Mouse (Mus musculus) thymus, postnatal 10 days (tissue): Measurements from ENCODE around the gene Ephb1.

ENCODE experiments used
- DNase-seq, 2 experiments: peaks; one replicate each; pipeline ENCODE4 v3.0.0; 2021; ENCODE audit warnings: low spot score in 2 of 2

Gene Ephb1

DNA sequence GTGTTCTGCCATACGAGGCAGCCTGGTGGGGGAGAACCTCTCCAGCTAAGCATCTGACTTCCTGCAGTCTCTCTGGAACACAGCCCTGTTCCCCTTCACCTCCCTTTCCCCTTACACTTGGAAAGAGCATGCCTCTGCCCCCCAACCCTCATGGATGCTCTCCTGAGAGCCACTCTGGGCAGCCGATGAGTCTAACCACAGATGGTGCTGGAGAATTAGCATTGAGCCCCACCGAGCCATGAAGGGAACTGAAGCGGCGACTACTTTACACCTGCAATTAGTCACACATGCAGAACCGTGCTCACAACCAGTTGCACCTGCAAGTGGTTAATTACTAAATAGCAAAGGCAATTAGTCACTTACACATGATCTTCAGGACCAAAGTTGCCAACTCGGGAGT is 184.8 kb downstream of the Ephb1 start:
- DNase-seq, result no peak

DNA sequence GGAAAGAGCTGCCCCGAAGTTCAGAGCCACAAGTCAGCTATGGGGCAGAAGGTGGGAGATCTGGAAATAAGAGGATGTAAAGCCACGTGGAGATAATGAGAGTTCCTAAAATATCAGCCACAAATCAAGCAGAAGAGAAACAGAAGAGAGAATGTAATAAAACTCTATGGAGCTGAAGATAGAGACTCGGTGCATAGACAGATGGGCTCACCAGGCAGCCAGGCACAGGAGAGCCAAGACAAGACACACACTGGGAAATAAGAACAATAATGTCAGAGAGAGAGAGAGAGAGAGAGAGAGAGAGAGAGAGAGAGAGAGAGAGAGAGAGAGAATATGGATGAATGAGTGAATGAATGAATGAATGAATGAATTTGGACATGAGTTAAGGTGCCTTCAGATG is 198.6 kb downstream of the Ephb1 start:
- DNase-seq, result no peak

DNA sequence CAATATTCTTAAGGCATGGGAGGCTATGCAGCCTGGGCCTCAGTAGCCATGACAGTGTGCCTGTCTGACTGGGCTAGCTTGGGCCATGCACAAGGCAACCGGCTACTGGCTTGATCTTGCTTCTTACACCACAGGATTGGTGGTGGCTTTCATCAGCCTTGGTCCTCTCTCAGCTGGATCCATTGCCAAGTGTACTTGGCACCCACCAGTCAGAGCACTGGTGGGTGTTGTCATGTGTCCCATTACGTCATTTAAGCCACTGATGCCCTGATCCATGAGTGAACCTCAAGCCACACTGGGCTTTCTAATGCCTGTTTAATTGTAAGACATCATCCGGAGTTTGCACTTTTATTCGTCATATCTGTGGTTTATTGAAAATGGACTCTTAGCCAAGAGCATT is 215.3 kb downstream of the Ephb1 start:
- DNase-seq, result no peak

DNA sequence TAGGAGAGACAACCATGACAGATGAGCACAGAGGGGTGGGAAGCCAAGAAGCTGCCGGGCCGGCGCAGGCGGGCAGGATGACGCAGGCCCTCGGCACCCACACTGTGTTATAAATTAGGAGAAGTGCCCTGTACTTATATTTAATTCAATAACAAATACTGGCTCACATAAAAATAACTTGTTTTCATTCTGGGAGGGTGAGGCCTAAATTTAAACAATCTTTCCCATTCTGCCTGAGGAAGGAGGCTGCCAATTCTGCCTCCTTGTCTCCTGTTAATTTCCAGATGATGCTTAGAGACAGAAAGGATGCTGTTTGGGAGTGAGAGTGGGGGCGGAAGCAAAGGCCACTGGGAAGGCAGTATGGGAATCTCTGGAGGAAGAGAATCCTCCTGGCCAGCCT is 215.8 kb downstream of the Ephb1 start:
- no peak for DNase-seq

DNA sequence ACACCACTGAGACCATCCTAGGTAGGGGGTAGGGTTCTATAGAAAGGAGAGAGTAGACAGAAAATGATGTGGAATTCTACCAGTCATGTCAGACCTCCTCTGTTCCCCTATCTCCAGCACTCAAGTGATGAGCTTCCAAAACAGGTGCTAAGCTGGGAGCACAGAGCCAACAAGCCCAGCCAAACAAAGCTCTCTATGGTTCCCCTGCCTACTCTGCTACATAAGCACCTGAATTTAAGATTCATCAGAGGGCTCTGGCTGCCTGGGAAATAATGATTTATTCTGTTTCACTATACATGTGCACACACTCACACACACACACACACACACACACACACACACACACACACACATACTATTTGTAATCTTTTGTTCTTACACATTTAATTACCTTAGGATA is 216.3 kb downstream of the Ephb1 start:
- no peak for DNase-seq

DNA sequence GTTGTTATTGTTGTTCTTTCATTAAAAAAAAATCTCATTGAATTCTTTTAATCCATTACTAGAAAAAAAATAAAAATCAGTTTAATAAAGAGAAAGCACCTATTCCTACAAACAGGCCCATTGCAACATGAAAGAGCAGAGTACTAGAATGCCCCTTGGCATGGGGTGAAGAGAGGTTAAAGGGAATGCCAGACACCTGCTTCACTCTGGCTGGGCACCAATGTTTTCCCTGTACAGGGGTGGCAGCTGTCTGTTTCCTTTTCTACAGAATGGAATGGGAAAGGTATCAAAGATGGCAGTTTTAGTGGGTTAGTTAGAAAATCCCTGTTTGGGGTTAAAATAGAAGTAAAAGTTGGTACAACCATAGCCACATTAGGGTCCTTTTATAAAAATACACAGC is 224.0 kb downstream of the Ephb1 start:
- DNase-seq, result no peak

DNA sequence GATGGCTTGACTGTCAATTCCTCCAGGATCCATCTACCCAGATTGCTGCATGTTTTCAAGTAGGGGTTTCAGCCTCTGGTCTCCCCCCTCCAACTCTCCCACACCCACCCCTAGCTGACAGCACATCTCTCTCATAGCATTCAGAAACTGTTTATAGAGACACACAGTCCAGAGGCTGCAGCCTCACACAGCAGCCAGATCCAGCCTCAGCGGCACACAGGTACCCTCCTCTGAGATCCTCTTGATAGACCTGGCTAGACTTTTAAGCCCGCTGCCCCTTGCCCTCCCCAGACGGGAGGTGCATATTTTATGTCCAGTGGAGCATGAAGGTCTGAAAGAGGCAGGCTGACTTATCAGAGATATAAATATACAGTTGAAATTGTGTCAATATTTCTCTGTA is 228.0 kb downstream of the Ephb1 start:
- no peak for DNase-seq

DNA sequence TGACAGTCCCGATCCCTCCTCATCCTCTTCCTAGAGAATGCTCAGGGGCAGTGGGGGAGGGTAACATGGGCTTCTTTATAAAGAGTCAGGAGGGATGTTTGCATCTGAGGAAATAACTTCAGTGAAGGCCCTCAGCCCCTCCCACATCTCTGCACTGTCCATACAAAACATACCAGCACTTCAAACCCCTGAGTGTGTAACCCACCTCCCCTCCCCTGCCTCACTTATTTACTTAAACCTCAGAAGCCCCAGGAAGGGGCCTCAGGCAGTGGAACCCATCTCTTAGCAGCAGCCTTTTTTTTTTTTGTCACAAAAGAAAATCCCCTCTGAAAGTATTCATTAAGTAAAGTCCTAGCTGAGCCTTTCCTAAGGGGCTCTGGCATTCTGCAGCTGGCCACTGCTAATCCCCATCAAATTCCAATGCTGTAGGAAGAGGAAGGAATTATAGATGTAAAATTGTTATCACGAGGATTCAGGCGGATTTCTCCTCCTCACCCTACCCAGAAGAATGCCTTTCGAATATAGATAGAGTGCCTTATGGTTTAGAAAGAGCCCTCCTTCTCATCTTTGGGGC is 231.5 kb downstream of the Ephb1 start:
- DNase-seq, result no peak

DNA sequence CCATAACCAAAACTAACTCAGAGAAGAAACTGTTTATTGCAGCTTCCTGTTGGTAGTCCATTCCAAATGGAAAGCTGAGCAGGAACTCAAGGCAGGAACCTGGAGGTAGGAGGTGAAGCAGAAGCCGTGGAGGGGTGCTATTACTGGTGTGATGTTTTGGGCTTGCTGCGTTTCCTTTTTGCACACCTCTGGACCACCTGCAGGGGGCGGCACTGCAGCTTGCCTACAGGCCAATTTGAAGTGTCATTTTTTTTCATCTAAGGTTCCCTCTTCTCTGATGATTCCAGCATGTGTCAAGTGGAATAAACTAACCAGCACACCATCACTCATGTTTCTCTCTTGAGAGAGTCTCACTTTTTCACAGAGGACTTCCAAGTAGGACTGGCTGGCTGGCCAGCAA is 235.1 kb downstream of the Ephb1 start:
- no peak for DNase-seq

DNA sequence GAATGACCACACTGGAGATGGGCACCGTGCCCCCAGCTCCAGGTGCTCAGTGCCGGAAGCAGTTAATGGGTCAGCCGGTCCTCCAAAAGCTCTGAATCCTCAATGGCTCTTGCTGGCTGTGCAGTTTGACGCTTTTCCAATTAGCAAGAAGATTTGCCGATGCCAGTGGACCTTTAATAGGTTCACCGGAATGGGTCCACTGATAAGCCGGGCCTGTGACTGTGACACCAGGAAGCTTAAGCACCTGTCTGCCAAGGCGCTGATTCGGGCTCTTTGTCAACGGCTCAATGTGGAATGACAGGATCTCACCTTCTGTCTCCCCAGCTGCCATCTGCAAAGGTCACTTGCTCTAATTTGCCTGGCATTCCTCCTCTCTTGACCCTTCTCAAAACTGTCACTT is 239.2 kb downstream of the Ephb1 start:
- DNase-seq, result no peak

DNA sequence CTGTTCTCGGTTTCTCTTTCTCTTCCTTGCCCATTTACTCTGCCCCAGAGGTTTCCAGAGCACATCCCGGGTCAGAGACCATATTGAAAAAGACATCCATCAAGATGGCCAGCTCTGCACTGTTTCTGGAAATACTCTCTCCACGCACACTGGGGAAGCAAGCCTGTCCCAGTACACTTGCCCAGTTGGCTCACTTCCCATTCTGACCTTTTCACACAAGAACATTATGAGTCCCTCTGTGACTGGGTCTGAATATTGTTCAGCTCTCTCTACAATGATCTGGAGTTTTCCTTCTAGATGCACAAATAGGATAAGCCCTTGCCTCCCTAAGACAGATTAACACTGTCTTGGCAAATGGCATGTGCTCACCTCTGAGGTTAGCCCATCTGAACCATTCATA is 243.0 kb downstream of the Ephb1 start:
- DNase-seq, result no peak

DNA sequence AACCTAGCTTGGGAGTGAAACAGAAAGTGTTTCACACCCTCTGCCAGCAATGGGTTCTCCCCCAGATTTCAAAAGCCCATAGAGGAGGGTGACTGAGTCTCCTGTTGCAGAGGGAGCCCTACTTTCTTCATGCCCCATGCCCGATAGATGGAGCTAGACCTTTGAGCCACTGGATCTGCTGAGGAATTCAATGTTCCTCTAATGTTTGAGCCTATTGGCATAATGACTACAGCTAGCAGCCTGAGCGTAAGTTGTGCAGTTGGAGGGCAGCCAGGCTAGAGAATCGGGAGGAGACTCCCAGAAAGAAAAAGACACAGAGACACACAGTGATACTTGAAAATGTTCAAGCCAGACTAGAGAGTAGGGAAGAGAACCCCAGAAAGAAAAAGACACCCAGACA is 246.5 kb downstream of the Ephb1 start:
- no peak for DNase-seq

DNA sequence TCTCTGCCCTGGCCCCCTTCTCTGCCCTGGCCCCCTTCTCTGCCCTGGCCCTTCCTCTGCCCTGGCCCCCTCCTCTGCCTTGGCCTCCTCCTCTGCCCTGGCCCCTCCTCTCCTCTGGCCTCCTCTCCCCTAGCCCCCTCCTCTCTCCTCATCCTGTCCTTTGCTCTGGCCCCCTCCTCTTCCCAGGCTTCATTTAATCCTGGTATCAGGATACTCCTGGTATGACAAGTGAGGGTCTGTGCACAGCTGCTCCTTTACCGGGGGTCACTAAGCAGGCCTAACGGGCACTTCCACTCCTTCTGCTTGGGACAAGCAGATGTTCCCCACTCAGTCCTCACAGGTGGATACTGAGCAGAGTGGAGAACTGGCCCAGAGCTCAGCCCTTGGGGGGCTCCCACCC is 247.3 kb downstream of the Ephb1 start:
- no peak for DNase-seq

DNA sequence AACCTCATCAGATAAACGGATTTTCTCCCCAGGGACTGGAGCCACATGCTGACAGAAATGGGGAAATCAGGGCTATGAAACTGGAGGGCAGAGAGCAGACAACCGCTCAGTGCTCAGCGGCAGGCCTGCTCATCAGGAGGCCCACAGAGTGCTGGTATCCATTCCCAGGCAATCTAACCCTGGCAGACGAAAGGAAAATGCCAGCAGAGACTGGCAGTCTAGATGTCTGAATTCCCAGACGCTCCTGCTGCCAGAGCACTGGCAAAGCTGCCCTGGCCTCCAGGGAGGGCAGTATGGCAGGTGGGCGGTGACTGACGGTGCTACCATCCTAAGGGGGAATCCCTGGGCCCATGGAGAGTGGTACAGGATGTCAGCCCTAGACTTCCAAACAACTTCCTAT is 257.7 kb downstream of the Ephb1 start:
- no peak for DNase-seq

DNA sequence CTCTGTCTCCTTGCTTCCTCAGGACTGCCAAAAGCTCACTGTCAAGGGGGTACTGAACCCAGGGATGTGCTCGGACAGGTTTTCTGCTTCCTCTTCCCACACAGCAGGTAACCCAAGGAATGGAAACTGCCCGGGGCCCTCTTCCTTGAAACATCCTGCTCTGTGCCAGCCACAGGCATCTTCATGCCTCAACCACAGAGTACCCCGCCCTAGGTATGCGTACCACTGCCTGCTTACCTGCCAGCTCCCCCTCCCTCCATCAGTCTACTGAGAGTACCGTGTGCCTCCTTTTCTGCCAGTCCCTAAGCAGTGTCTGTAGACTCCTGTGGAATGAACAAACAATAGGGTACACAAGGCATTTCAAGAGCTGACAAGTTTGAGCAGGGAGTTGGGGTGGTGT is 265.9 kb downstream of the Ephb1 start:
- DNase-seq, result no peak

DNA sequence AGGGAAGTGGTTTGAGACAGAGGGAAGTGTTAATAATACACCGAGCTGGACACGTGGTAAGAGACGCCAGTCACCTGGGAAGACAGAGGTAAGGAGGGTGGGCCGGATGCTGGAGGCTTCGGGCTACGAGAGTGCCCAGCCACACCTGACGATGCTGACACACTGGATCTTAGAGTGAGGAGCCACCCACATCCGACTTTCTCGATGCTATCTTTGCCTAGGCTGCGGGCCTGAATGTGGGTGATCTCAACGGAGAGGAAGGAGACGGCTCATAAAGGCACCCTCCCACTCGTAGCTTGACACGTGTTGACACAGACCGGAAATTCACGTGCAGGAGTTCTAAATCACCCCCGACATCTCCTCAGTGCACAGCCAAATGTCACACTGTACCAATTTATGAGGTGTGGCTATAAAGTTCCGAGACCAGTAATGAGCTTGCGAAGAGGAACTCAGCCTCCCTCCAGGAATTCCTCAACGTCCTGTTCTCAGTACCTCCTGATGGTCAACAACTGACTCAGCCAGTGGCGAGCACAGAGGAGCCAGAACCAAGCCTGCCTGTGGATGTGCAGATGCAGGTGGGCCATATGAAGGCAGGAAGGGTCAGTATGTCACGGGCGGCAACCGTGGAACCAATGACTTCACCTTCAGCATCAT is 268.3 kb downstream of the Ephb1 start:
- no peak for DNase-seq

DNA sequence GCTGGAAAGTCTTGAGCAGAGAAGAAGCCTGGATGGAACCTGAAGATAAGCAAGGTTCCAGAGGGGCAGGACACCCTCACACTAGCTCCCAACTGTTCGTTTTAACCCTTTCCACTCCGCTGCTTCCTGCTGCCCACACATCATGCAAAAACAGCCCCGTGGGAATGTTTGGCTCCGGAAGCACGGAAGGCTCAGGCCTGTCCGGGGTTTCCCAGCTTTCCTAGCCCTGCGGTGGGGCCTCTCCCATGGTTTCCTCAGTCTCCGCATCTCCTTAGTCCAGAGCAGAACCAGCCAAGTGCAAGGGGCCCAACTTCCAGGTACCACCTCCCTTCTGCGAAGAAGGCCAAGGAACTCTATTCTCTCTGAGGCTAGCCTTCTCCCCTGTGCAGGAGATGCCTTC is 269.0 kb downstream of the Ephb1 start:
- no peak for DNase-seq

DNA sequence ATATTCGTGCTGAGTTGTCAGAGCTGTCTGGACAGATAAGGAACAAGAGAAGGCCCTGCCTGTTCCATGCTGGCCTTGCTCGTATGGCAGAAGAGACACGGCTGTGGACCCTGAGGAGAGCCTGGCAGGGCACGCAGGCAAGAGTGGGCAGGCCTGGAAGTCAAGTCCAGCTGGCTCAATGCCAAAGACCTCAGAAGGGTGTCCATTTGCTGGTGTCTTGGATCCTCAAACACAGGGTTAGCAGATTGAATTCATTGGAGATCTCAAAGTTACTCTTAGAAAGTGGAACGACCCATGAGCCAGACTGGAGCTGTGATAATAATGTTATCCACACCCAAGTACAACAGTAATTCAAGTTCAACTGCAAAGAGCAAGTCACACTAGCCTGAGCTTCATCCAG is 273.6 kb downstream of the Ephb1 start:
- no peak for DNase-seq

DNA sequence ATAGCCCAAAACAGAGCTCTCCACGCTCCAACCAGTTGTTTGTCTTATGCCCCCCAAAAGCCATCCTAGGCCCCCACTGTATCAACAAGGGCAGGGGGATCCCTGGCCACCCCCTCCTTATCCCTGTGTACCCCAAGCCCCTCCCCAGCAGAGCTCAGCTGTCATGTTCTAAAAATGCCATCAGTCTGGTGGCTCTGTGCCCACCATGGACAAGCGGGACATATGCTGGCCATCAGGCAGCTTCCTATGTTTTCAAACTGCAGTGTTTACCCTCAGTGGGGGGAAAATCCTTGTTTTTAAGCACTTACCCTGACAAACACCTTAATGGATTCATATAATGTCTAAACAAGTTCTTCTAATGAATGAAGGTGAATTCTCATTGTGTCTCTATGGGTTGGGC is 275.3 kb downstream of the Ephb1 start:
- no peak for DNase-seq

DNA sequence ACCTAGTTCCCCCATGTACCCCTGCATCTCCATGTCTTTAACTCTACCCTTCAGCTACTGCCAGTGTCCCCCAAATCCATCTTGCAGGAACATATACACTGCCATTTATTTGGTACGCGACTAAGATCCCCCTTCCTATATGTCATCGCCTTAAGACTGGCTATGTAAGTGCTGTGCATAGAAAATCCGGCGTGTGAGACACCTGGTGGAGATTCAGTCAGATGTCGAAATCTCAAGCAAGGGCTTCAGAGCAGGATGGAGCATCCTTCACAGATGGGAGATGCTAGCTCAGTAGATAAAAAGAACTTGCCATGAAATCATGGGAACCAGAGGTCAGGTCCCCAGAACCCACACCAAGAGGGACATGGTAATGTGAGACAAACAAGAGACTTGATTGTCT is 276.3 kb downstream of the Ephb1 start:
- DNase-seq, result no peak

DNA sequence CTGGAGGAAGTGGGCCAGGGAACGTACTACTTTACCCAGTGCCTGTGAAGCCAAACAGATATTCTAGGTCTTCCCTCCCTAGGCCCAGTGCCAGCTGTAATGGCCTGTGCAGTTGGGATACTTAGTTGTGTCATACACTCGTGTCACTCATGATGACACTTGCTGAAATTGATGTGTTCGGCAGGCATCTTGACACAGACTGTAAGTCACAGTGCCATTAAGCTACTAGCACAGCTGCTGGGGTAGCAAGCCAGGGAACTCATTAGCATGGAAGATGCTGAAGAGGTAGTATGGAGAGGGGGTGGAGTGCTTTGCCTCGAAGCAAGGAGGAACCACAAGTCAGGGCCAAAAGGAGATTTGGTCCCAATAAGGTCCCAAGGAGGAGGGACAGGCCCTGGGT is 279.0 kb downstream of the Ephb1 start:
- no peak for DNase-seq

DNA sequence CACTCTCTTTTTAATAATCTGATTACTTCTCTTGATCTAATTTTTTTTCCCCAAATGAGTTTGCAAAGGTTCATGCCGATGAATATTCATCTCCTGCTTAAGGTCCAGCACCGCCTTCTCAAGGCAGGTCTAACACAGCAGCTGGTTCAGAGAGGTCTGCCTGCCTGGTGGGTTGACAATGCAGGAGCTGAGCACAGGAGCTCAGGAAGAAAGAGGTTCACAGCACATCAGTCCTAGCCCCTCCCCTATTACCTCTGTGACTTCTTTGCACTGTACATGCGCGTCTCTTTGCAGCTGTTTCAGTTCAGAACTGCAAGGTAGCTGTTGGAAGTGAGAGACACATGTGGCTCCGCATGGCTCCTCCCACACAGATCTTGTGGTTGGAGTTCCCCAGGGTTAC is 281.1 kb downstream of the Ephb1 start:
- no peak for DNase-seq

DNA sequence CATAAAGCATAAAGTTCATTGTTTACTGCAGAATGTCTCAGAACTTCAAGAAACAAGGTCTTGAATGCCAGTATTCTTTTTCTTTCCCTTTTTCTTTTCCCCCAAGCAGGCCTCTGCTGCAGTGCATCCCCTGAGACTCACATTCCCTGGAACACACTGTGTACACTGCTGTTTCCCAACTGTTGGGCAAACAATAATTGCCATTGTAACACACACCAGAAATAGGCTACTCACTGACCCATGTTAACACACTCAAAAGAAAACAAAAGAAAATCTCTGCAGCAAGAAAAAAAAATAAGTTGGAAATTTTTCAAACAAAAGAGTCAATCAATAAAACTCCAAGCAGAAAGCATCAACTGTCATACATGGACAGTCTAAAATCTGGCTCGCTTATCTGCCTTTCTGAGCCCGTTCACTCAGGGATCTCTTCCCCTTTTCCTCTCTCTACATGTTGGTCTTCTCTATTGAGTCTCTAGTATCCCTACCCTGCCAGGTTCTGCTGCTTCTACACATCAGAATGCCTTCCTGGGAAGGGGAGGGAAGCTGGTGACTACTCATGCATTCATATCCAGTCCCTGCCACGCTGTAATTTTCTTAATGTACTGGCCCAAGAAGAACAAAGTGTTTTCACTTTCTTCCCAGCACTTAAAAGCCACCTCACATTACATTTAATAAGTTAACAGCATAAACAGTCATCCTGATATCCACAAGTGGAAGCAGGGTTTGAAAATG is 285.2 kb downstream of the Ephb1 start:
- no peak for DNase-seq

DNA sequence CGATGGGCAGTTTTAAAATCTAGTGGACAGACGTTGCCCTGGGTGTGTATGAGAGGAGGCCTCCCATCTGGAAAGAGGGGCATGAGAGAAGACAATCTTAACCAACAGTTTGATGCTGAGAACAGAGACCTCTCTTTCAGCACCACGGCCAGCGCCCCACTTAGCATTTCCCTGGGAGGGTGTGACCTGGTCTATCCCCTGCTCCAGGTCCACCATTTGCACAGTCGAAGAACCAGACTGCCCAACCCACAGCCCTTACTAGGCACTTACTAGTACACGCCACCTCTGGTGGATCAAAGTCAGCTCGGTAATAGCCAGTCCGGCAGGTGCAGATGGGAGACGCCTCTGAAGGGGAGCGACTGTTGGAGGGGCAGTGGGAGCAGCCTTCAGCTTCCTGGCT is 287.9 kb downstream of the Ephb1 start:
- DNase-seq, result no peak
